Mouse (Mus musculus) telencephalon, adult 2 months (tissue): ENCODE measurements around the gene Slc41a1.
A peak's percentile ranks its signal among the peaks of the same experiment; 100 is the strongest.
"Not testable (repeated sequence)": the region's sequence is repeated elsewhere in the genome, so short reads cannot be mapped to it uniquely, and the experiment has no call there.

Experiments
- DNase-seq: peaks from one replicate; pipeline ENCODE4 v3.0.0-alpha.2; 2011; ENCODE audit warnings: low read depth, low spot score

Slc41a1 gene

DNA sequence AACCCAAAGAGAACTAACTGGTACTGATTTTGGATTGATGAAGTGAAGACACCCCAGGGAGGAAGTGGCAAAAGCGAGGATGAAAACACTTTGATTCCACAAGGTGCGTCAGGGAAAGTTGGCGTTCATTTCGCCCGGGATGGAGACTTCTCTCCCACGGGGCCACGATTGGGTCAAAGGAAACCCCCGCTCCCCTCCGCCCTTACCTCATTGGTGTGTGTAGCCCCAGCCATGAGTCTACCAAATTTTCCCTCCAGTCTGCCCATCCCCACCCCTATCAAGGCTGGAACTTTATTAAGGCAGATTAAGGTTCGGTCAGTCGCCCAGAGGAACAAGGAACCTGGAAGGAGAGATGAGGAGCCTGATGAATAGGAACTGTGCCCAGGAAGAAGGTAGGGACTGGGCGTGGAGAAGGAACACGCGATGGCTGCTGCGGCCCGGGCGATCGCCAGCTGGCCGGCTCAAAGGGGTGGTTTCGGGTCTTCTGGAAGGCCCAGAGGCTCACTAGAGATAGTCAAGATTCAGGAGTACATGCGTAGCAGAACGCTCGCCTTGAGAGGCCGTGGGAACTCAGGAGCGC, at the start of gene Slc41a1:
Slc41a1 (plus strand) TSS at position 287 of the 580 bp plus-strand sequence.
- no peak for DNase-seq

DNA sequence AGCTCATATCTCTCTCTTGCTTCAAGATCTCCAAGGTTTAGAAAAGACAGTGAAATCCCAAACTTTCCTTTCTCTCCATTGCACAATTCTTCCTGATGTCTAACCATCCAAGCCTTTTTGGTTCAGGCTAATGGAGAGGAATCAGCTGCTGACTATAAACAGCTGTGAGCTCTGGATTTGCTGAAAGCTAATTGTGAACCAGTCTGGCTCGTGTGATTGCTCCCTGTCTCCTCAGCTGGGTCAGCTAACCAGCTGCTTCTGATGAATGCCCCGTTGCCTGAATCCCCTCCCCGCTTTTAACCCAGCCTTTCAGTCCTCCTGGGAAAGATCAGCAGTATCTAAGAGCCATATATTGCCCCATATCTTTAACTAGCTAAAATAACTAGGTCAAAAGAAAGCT, 32.7 kb upstream of the Slc41a1 start:
- no peak for DNase-seq

DNA sequence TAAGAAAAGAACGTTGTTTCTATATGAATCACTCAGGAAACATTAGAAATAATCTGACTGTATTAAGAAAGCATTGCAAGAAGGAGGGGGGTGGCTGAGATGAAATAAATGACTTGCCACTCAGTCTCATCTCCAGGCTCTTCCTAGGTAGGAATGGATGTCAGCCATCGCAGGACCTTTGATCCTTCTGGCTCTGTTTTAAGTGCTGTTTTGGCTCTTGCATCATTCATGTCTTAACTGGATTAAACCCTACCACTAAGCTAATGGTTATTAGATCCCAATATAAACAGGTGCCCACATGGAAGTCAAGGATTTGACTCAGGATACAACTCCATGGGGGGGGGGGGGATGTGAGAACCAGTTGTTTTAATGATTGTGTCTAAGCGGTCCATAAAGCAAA, 32.1 kb upstream of the Slc41a1 start:
- no peak for DNase-seq

DNA sequence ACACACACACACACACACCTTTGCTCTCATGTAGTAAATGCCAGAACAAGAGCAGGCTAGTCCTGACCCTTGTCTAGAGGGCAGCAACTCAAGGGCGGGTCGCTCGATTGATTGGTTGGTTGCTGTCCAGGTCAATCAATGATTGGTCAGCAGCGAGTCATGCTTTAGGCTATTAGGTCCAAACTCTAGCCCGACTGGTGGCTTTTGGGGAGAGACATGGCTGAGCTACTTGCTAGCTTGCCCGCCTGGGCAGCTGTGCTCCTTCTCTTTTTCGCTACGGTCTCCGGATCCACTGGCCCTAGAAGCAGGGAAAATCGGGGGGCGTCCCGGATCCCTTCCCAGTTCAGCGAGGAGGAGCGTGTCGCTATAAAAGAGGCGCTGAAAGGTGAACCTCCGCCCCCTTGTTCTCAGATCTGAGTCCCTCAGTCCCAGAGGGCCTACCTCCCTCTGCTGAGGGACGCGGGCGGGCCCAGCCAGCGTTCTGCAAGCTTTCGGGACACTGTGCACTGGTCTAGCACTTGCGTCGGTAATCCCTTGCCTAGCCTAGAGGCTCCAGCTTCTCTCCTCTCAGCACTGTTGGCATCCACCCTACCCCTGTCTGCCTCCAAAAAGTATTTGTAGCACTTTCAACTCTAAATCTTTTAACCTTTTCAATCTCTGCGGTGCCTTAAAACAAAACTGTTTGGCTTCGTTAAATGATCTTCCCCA, 29.9 kb upstream of the Slc41a1 start, which contains the start of gene Pm20d1:
Pm20d1 (plus strand) TSS at position 180 of the 708 bp plus-strand sequence.
- DNase-seq = no peak

DNA sequence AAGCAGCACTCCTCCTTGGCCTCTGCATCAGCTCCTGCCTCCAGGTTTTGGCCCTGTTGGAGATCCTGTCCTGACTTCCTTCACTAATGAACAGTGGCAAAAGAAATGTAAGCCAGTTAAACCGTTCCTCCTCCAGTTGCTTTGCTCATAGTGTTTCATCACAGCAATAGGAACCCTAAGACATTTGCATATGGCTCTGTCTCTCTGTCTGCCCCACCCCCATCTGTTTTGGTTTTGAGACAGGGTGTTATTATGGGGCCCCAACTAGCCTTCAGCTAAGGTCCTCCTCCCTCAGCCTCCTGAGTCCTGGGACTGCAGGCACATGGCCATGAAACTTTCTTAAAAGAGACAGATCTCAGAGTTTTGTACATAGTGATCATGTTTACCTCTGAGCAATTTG, 27.3 kb upstream of the Slc41a1 start:
- no peak for DNase-seq

DNA sequence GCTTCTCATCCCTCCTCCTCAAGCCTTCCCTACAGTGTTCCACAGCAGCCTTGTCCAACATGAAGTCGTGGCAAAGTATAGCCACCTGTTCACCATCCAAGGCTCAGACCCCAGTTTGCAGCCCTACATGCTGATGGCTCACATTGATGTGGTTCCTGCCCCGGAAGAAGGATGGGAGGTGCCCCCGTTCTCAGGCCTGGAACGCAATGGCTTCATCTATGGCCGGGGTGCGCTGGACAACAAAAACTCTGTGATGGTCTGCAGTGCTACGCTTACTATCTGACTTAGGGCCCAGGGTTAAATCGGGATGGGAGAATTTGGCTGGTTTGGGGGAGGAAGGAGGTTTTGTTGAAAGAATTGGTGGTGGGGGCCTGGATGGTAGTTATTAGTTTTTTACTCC, 26.2 kb upstream of the Slc41a1 start:
- no peak for DNase-seq

DNA sequence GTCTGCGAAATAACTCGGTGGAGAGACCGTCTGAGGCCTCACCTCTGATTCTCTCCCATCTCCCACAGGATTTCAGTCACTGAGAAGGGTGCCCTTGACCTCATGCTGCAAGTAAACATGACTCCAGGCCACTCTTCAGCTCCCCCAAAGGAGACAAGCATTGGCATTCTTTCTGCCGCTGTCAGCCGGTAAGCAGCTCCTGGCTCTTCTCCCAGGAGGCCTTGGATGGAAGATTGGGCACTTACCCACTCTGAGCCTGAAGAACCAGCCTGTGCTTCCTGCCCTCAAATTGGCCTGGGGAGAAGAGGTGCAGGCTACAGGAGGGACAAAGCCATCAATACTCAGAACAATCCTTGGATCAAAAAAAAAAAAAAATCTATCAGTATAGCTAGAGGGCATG, 24.6 kb upstream of the Slc41a1 start:
- DNase-seq = no peak

DNA sequence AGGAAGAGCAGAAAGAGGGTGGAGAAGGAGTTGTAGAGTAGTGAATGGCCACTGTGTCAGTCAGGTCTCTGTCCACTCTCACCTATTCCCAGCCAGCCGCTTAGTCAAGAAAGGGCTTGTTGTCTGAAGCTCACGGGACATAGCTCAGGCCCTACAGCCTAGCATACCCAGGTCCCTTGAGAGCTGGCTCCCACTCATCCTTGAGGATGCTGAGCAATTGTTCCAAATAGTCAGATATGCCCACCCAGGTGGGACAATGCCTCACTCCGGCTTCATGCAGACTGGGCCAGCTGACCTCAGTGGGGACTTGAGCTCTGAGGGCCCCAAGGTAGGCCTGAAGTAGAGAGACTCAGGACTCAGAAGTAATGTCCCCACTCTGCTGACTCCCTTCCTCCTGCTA, 23.1 kb upstream of the Slc41a1 start:
- no peak for DNase-seq

DNA sequence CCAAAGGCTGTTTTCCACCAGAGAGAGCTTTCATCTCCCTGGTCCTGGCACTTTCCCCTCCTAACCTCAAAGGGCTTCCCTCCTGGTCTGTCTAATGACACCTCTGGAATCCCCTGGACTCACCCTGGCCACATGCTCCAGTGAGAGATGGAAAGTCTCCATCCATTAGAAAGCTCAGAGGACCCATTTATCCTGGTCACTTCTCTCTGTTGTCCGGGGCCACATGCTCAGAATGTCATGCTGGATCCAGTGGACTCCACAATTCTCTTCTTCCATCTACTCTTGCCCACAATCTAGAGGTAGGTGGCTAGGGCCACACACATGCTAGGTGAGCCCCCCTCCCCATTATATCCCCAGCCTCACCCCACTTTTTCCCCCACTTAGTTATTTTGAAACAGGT, 18.3 kb upstream of the Slc41a1 start:
- no peak for DNase-seq

DNA sequence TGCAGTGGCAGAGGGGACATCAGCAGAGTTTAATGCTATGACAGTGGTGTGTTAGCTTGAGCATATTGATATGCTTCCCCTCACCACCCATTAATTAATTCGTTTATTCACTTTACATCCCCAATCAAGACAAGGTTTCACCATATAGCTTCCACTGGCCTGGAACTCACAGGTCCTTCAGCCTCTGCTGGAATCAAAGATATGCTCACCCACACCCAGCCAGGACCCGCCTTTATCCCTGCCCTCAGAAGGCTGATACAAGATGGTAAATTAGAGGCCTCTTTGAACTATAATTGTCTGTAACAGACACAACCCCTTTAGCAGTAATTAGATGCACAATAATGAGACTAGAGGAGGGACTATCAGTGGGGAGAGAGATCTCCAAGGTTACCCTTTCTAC, 17.6 kb upstream of the Slc41a1 start:
- no peak for DNase-seq

DNA sequence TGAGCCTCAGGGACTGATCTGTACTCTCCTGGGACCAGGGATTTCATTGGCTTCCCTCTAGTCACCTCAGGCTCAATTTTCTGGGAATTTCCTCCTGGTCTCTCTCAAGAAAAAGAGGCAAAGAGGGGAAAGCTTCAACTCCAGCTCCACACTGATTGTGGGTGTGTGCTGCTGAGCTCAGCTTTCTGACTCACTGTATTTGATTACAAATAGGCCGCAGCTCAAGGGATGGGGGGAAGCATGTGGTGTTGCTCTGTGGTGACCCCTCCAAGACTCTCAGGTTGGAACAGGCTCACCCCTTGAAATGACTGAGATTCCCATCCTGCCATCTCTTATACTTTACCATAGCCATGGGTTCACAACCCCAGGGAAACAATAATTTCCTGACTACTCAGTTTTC, 15.9 kb upstream of the Slc41a1 start:
- no peak for DNase-seq

DNA sequence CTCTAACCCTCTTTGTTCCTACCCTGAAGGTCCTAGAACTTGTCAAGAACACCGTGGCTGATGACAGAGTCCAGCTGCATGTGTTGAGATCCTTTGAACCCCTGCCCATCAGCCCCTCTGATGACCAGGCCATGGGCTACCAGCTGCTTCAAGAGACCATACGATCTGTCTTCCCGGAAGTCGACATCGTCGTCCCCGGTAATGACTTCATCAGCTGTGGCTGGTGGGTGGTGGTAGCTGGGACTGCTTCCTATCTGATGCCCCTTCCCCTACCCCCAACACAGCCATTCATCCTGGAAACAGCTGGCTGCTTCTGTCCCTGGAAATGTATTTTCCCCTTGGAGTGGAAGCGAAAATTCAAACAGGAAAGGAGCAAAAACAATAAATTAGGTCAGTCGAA, 15.3 kb upstream of the Slc41a1 start:
- DNase-seq = no peak

DNA sequence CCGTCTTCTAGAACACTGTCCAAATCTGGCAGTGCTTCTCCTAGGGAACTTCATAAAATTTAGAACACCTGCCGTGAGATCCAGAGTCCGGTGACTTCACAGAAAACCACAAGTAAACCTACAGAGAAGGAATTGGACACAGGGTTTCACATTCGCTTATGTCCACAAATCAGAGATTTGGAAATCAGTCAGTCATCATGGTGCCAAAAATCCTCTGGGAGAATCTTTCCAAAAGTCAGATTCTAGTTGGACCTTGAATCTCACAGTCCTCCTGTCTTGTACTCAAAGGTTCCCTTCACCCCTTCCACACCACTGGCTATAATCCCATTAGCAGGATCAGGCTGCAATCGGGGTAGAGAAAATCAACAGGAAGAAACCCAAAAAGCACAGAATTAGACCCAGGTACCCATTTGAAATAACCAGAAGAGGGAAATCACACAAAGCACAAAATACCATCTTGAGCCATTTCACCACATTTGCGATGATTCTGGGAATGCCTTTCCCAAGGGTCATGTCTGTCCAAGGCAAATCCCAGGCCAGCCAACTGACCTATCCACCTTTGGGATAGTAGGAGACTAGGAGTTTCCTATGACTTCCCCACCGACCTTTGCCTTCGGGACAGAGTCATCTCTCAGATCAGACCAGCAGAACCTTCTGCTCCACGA, 14.5 kb upstream of the Slc41a1 start:
- no peak for DNase-seq

DNA sequence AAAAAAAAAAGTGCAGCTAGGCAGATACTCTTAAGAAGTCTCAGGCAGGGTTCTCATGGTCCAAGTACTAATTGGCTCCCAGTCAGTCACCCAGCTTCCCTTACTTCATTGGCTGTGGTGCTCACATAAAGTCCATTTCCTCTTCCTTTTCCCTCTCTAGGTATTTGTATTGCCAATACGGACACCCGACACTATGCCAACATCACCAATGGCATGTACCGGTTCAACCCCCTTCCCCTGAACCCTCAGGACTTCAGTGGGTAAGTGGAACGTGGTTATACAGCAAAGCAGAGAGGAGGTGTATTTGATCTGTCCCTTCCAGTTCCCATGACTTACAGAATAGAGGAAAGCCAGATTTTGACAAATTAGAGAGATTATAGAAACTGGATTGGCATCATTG, 13.6 kb upstream of the Slc41a1 start:
- DNase-seq = no peak

DNA sequence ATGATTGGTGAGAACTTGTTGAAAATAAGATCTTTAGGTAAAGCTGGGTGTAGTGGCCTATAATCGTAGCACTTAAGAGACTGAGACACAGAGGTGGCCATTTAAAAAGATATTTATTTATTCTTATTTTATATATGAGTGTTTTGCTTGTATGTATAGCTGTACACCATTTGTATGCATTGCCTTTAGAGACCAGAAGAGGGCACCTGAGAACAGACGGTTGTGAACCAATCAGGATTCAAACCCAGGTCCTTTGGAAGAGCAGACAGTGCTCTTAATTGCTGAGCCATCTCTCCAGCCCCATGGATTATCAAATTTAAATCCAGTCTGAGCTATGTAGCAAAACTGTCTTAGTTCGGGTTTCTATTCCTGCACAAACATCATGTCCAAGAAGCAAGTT, 13.1 kb upstream of the Slc41a1 start:
- no peak for DNase-seq

DNA sequence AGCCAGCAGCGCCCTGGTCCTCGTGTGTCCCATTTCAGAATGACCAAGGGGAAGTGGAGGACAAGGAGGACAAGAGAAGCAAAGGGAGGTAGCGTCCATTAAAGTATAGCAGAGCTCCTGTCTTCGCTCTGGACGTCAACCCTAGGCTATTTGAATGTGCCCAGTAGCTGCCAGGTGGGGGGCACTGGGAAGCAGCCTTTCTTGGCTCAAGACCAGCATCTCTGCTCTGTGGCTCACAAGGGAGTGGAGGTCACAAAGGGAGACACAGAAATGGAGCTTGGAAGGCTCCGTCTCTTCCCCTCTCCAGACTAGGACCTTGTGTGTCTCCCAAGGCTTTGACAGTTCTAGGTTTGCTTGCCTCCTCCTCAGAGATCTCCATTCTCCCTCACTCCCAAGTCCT, 10.4 kb upstream of the Slc41a1 start:
- DNase-seq = no peak

DNA sequence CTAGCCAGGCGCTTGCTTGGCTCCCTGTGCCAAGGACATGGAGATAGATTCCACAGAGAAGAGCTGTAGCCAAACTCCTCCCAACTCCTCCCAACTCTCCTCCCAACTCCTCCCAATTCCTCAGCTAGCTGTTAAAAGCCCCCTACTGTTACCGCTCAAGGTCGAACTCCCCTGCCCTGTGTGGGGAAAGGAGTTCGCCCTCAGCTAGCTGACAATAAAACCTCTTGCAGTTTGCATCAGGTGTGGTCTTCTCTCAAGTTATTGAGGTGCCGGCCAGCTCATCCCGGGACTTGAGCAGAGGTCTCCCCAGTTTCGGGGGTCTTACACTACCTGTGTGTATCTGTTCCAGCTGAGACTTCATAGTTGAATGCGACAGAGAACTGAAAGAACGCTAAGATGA, 6.9 kb upstream of the Slc41a1 start:
- not testable (repeated sequence) for DNase-seq

DNA sequence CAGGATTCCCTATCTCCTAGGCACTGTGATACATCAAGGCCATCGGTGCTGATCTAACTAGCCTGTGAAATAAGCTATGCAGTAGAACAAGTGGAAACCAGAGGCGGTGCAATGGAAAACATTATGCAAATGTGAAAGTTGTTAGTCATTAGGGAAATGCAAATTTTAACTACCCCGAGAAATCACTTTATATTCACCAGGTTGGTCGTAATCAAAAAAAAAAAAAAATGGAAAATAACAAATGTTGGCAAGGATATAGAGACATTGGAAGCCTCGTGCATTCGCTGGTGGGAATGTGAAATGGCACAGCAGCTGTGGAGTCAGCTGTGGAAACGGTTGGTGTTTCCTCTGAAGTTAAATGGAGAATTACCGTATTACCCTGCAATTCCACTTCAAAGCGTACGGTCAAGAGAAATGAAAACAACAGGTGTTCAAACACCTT, 6.4 kb upstream of the Slc41a1 start:
- DNase-seq = peak; percentile 77

DNA sequence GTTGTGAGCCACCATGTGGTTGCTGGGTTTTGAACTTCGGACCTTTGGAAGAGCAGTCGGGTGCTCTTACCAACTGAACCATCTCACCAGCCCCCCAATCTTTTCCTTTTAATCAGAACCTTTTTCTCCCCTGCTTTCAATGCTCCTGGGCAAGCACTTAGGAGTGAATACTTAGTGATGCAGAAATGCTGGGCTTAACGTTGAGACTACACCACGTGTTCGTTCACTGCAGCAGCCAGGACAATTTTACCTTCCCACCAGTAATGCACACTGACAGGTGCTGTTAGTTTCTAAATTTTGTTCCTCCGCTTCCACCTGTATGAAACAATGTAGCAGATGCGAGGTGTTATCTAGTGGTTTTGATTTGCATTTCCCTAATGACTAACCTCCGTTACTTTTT, 5.0 kb upstream of the Slc41a1 start:
- no peak for DNase-seq

DNA sequence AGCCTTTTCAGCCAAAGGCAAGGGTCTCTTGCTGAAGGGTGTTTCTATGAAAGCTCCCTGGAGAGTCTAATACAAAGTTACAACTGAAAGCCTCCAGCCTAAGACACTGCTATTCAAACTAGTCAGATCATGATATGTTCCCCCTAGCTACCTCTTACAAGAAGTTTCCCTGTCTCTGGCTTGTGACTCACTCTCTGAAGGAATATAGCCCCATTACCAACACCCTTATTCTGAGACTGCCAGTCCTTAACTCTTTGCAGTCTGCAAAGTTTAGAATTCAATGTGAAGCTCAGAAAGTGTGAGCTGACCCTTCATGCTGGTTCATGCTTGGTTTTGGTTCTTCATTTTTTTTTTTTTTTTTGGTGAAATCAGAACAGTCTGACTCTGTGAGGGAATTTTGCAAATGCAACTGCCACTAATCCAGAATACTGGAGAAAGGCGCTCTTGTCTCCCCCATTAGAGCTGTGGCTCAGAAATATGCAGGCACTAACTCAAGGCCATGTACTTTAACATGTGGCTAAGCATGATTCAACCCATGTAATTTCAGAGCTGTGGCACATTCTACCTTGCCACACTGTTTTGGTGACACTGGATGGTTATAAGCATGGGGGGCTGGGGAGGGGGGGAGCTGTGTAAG, 4.3 kb upstream of the Slc41a1 start:
- no peak for DNase-seq

DNA sequence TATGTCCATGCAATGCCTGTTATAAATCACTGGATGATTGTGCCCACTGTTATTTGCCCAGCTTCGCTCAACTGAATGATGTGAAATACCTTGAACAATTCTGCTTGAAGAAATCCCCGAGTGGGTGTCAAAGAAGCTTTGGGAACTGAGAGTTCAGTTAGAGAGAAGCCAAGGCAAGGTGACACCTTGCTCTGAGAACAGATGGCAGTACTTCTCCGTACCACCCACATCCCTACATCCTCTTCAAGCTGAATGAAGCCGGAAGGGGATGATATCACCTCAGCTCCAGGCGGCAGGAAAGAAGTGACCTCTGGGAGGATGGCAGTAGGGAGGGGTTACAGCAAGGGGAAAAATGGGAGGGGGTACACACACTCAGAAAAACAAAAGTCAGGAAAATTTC, 3.7 kb upstream of the Slc41a1 start:
- DNase-seq = peak; percentile 58

DNA sequence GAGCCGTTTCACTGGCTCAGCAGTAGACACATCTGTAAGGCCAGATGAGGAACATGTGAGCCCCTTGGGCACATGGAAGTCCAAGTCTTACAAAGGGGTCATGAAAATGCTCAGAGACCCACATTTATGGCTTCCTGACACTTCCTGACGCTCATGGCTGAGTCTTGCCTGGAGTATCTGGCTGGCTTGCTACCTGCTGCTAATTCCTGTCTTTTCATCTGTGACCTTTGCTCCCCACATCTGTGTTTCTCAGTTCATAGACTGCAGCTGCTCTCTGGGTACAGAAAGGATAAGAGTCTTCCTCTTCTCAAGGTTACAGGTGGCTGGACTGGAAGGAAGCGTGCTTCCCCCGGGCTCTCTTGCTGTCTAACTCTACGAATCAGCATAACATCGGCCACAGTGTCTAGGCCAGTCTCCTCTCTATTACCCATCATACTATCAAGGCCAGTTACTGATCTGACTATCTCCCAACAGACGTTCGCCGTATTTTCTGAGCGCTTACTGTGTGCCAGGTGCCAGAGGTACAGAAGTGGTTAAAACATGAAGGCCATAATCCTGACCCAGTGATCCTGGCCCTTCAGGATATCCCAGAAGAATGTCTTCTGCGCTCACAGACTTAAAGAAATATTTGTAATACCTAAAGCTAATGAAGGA, 2.6 kb upstream of the Slc41a1 start:
- no peak for DNase-seq
